Mouse (Mus musculus) midbrain, embryonic 13.5 days (tissue): Measurements from ENCODE around the gene Ankrd28. TPM values are rescaled to one million over a fixed set of nuclear protein-coding genes. Genes with fewer than 3 reads are reported as not detected.

Source experiments
- ATAC-seq: fragments of 200-750 bp; cut with Nextera tagmentation; 2 replicates; pipeline ENCODE4 v1.8.0; 2017; ENCODE audit warnings: mild to moderate bottlenecking, moderate TSS enrichment, moderate library complexity
- H3K27ac ChIP-seq: fragments of 300-500 bp; sonication (generic); 2 replicates; pipeline ENCODE4 v1.5.1; 2015; ENCODE audit warnings: inconsistent platforms, mild to moderate bottlenecking, moderate library complexity
- H3K27me3 ChIP-seq: fragments of 300-500 bp; sonication (generic); 2 replicates; pipeline ENCODE4 v1.6.1; 2015; ENCODE audit warnings: mild to moderate bottlenecking, inconsistent platforms
- H3K36me3 ChIP-seq: fragments of 300-500 bp; sonication (generic); 2 replicates; pipeline ENCODE4 v1.6.1; 2015; ENCODE audit warnings: mild to moderate bottlenecking, inconsistent platforms
- H3K4me1 ChIP-seq: fragments of 300-500 bp; sonication (generic); replicated peaks from 2 replicates; pipeline ENCODE4 v1.6.1; 2015; ENCODE audit warnings: inconsistent platforms
- H3K4me2 ChIP-seq: fragments of 300-500 bp; sonication (generic); replicated peaks from 2 replicates; pipeline ENCODE4 v1.6.1; 2015; ENCODE audit warnings: moderate library complexity, mild to moderate bottlenecking, inconsistent platforms
- H3K4me3 ChIP-seq: fragments of 300-500 bp; sonication (generic); replicated peaks from 2 replicates; pipeline ENCODE4 v1.5.1; 2015; ENCODE audit warnings: mild to moderate bottlenecking, inconsistent platforms
- H3K9ac ChIP-seq: fragments of 300-500 bp; sonication (generic); replicated peaks from 2 replicates; pipeline ENCODE4 v1.6.1; 2015; ENCODE audit warnings: mild to moderate bottlenecking, inconsistent platforms
- H3K9me3 ChIP-seq: fragments of 300-500 bp; sonication (generic); 2 replicates; pipeline ENCODE4 v1.6.1; 2016; ENCODE audit warnings: mild to moderate bottlenecking, inconsistent platforms
- WGBS: fragments of 180-500 bp; shearing (Covaris S2); methylation state at CpG from one replicate; pipeline ENCODE4 v1.1.7; 2015; 5-methylcytosine and 5-hydroxymethylcytosine counted together
- polyA plus RNA-seq: library from polyadenylated mRNA; unstranded; fragments of >200 nt; fragmentation: Nextera tagmentation; extraction: Ambion mirVana; gene quantifications from 2 replicates; pipeline ENCODE4 v1.2.1, GENCODE M21; 2015

Gene Ankrd28
- polyA plus RNA-seq, 1 experiment from 2014 or later, result 11.1 TPM

- ATAC-seq, result no peak
- WGBS, result 88% methylated on average over 3 of the region's 3 CpGs
- H3K9ac ChIP-seq, result no peak overlapping the region
Measured at GRCm38 (mm10) chr14:31696985-31697303, 133.5 kb downstream of the Ankrd28 start.

DNA sequence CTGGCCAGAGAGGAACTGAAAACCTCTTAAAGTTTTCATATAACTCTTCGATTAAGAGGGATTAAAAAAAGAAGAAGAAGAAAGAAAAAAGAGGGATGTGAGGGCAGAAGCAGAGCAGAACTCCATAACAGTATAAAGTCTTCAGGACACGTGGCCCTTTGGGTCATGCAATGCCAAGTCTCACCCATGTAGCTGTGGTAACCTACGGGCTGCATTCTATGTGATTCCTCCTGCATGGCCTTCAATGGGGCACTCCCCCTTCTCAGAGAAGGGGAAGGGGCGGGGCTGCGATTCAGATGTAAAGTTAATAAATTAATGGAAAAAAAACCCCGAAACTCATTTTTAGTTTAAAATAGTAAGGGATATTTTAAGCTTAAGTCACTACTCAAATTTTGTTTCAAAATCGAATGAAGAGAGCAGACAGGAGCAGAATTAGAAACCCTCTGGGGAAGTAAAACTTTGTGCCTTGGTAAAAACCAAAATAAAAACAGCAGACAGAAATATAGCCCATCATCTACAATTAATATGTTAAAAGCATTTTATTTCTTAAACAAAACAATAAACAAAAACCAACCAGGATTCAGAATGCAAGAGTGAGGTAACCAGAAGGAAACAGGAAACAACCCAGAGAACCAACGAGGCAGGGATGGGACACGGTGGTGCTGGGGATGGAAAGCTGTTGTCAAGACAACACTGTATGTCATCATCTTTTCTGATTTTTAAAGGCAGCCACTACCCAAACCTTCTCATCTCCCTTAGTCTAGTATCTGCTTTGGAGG lies 134.1 kb downstream of the Ankrd28 start:
- Histone ChIP-seq H3K4me3 (no peak overlapping the region), H3K27me3 (no peaks in the 10 kb centered on the region), H3K4me1 (no peaks in the 10 kb centered on the region), H3K9me3 (no peaks in the 10 kb centered on the region), H3K4me2 (no peak overlapping the region), H3K27ac (no peak overlapping the region), H3K9ac (no peak overlapping the region), H3K36me3 (peaks cover 33% of the 10 kb centered on the region)
- ATAC-seq, result no peak
- WGBS, result 91% methylated on average over 9 of the region's 9 CpGs

More at GRCm38 (mm10) chr14:31696985-31697303, 133.5 kb downstream of the Ankrd28 start:
- Histone ChIP-seq H3K27me3 (no peaks in the 10 kb centered on the region), H3K4me1 (no peaks in the 10 kb centered on the region), H3K4me2 (no peak overlapping the region), H3K4me3 (no peak overlapping the region), H3K9me3 (no peaks in the 10 kb centered on the region), H3K36me3 (peaks cover 39% of the 10 kb centered on the region), H3K27ac (no peak overlapping the region)

DNA sequence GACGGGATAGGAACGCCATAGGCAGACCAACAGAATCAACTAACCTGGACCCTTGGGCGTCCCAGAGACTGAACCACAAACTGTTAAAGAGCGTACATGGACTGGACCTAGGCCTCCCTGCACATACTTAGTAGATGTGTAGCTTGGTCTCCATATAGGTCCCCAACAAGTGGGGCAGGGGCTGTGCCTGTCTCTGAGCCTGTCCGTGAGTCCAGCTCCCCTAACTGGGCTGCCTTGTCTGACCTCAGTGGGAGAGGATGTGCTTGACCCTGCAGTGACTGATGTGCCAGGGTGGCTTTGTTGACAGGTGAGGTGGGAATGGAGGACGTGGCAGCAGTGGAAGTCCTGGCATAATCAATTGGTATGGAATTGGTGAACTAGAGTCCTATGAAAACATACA lies 137.9 kb downstream of the Ankrd28 start:
- Histone ChIP-seq H3K27me3 (no peaks in the 10 kb centered on the region), H3K9ac (no peak overlapping the region), H3K27ac (no peak overlapping the region), H3K36me3 (peaks cover 7% of the 10 kb centered on the region), H3K4me1 (no peaks in the 10 kb centered on the region), H3K4me3 (no peak overlapping the region), H3K9me3 (no peaks in the 10 kb centered on the region), H3K4me2 (no peak overlapping the region)
- no peak for ATAC-seq
- 94% methylated on average over 6 of the region's 6 CpGs for WGBS

- no peak for ATAC-seq
- H3K4me3 ChIP-seq, result no peak overlapping the region
- no peaks in the 10 kb centered on the region for H3K36me3 ChIP-seq
- no peaks in the 10 kb centered on the region for H3K9me3 ChIP-seq
- H3K27ac ChIP-seq, result no peak overlapping the region
- no peak overlapping the region for H3K9ac ChIP-seq
- no peak overlapping the region for H3K4me2 ChIP-seq
- WGBS, result 88% methylated on average over 1 of the region's 1 CpGs
- H3K4me1 ChIP-seq, result no peaks in the 10 kb centered on the region
- H3K27me3 ChIP-seq, result no peaks in the 10 kb centered on the region
Measured at GRCm38 (mm10) chr14:31686231-31686630, 144.2 kb downstream of the Ankrd28 start.

DNA sequence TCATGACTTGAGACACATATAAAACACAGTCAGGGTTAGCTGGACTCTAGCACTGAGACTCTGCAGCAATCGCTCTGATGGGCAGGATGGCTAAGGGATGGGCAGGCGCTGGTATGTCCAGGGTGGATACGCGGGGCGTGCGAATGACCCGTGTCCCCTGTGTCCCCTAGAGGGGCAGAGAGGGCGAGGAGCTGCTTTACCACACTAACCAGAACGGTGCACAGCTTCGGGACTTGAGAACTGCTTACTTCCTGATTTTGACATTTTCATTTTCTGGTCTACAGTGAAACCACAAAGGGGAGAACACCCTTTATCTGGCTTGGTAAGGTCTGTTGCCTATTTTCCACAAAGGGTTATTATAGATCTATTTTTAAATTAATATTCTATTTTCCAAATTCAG lies 144.8 kb downstream of the Ankrd28 start:
- Histone ChIP-seq H3K27ac (no peak overlapping the region), H3K9ac (no peak overlapping the region), H3K4me2 (no peak overlapping the region), H3K4me1 (no peaks in the 10 kb centered on the region), H3K9me3 (no peaks in the 10 kb centered on the region), H3K27me3 (no peaks in the 10 kb centered on the region), H3K4me3 (no peak overlapping the region), H3K36me3 (no peaks in the 10 kb centered on the region)
- no peak for ATAC-seq
- 90% methylated on average over 10 of the region's 10 CpGs for WGBS

DNA sequence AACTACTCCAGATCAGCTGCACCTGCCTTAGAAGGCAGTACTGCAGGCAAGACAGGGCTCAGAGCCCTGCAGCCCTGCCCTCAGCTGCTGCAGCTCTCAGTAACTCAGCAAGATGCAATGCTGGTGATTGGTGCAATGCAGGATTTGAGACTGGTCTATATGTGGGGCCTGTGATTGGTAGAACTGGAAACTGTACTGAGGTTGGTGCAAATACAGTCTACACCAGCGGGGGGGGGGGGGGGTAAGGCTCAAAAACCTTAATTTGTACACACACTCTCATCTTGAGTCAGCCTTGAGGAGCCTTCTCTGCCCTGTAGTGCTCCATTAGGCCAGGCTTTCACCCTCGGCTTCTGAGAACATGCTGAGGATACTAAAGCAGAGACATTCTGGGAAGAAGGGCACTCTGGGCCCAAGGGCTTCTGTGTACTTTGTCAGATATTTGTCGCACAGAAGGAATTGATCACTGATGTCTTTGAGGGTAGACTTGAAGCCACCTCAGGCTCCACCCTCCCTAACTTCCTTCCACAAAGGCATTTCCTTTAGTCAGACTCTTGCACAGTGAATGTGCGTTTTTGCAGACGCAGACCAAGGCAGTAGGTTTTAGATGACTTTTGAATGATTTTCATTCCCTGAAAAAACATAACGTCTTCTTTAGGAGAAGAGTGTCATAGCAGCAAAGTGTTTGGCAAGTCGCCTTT lies 146.0 kb downstream of the Ankrd28 start:
- no peak overlapping the region for H3K27ac ChIP-seq
- H3K36me3 ChIP-seq, result no peaks in the 10 kb centered on the region
- H3K9ac ChIP-seq, result no peak overlapping the region
- ATAC-seq, result no peak
- H3K4me2 ChIP-seq, result no peak overlapping the region
- H3K4me1 ChIP-seq, result no peaks in the 10 kb centered on the region
- H3K27me3 ChIP-seq, result no peaks in the 10 kb centered on the region
- no peaks in the 10 kb centered on the region for H3K9me3 ChIP-seq
- 76% methylated on average over 7 of the region's 7 CpGs for WGBS
- no peak overlapping the region for H3K4me3 ChIP-seq

GRCm38 (mm10) chr14:31683610-31684009 lies 146.8 kb downstream of the Ankrd28 start:
- Histone ChIP-seq H3K27ac (no peak overlapping the region), H3K27me3 (no peaks in the 10 kb centered on the region), H3K9me3 (no peaks in the 10 kb centered on the region), H3K4me2 (no peak overlapping the region), H3K4me3 (no peak overlapping the region), H3K36me3 (no peaks in the 10 kb centered on the region), H3K4me1 (no peaks in the 10 kb centered on the region), H3K9ac (no peak overlapping the region)
- ATAC-seq, result no peak
- WGBS, result 93% methylated on average over 2 of the region's 2 CpGs

- Histone ChIP-seq H3K4me3 (no peak overlapping the region), H3K36me3 (no peaks in the 10 kb centered on the region), H3K9me3 (no peaks in the 10 kb centered on the region), H3K27ac (no peak overlapping the region), H3K27me3 (no peaks in the 10 kb centered on the region), H3K4me2 (no peak overlapping the region), H3K4me1 (no peaks in the 10 kb centered on the region), H3K9ac (no peak overlapping the region)
- WGBS, result 47% methylated on average over 5 of the region's 5 CpGs
- no peak for ATAC-seq
Measured at GRCm38 (mm10) chr14:31681931-31682555, 148.4 kb downstream of the Ankrd28 start.

DNA sequence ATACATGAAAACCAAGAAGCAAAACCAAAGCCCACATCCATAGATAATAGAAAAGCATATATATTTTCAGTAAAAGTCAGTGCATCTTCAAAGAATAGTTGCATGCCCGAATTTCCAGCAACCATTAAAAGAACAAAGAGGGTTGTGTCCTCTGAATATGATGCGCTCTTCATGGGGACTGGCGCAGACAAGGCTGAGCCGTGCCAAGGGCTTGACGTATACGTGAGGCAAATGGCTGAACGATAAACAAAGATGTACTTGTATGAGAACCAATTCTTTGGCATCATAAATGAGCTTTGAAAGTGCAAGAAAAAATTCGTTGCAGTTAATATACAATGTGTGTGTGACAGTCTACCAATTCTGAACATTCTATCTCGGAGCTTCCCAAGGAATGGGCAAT lies 149.2 kb downstream of the Ankrd28 start:
- Histone ChIP-seq H3K4me2 (no peak overlapping the region), H3K4me1 (no peaks in the 10 kb centered on the region), H3K36me3 (no peaks in the 10 kb centered on the region), H3K4me3 (no peak overlapping the region), H3K9me3 (no peaks in the 10 kb centered on the region), H3K27me3 (no peaks in the 10 kb centered on the region), H3K9ac (no peak overlapping the region), H3K27ac (no peak overlapping the region)
- 92% methylated on average over 9 of the region's 9 CpGs for WGBS
- no peak for ATAC-seq

- ATAC-seq, result no peak
- no peaks in the 10 kb centered on the region for H3K27me3 ChIP-seq
- H3K9me3 ChIP-seq, result no peaks in the 10 kb centered on the region
- no peak overlapping the region for H3K4me2 ChIP-seq
- no peaks in the 10 kb centered on the region for H3K4me1 ChIP-seq
- WGBS, result 94% methylated on average over 3 of the region's 3 CpGs
- H3K36me3 ChIP-seq, result no peaks in the 10 kb centered on the region
- no peak overlapping the region for H3K9ac ChIP-seq
- H3K27ac ChIP-seq, result no peak overlapping the region
- H3K4me3 ChIP-seq, result no peak overlapping the region
Measured at GRCm38 (mm10) chr14:31680656-31681055, 149.8 kb downstream of the Ankrd28 start.

DNA sequence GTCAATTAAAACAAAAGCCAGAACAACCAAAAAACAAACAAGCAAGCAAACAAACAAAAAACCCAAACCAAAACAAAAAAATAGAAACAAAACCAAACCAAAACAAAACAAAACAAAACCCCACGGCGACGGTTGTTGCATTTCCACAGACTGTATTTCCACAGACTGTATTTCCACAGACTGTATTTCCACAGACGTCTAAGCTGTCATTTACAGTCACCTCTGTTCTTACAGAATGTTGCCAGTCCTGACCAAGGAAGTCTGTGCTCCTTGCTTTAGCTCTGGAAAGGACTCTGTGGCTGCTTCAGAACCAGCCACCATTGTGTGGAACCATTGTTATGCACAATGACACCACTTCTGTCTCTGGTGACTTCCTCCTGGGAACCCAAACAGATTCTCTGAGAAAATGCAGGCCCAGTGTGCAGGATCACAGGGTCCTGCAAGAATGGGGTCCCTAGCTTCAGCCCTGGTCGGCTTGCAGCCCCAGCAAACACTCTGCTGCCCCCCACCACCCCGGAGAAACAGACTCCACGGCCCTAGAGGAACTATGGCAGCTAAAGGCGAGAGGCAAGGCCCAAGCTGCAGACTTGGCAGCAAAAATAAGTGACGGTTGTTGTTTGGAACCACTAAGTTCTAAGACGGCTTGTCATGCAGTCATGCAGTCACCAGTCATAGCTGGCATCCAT lies 158.7 kb downstream of the Ankrd28 start:
- Histone ChIP-seq H3K27me3 (no peaks in the 10 kb centered on the region), H3K4me3 (no peak overlapping the region), H3K4me1 (peaks cover 11% of the 10 kb centered on the region), H3K9me3 (no peaks in the 10 kb centered on the region), H3K27ac (no peak overlapping the region), H3K4me2 (no peak overlapping the region), H3K9ac (no peak overlapping the region), H3K36me3 (peaks cover 9% of the 10 kb centered on the region; the same call in 1 of the 2 replicates)
- ATAC-seq, result no peak
- 44% methylated on average over 10 of the region's 10 CpGs for WGBS
